Mouse (Mus musculus) embryonic facial prominence, embryonic 12.5 days (tissue): ENCODE results near the gene Pi4ka. TPM values are rescaled to one million over a fixed set of nuclear protein-coding genes. Genes with fewer than 3 reads are reported as not detected.

ENCODE experiments used
- polyA plus RNA-seq: library from polyadenylated mRNA; unstranded; fragments of >200 nt; fragmentation: Nextera tagmentation; extraction: Ambion mirVana; gene quantifications from 2 replicates; pipeline ENCODE4 v1.2.1, GENCODE M21; 2016

Gene Pi4ka
- polyA plus RNA-seq, 1 experiment from 2014 or later: 44.6 TPM

Other genes starting within 250 kb of the Pi4ka start
- gene Ube2l3, start 203.7 kb downstream of the Pi4ka start, polyA plus RNA-seq: 339 and 358 TPM in 2 replicates
- gene Rimbp3, start 197.7 kb downstream of the Pi4ka start, polyA plus RNA-seq: 0.46 and 0.52 TPM in 2 replicates
- 10.6 and 12.7 TPM in 2 replicates for gene Hic2, start 172.7 kb downstream of the Pi4ka start, polyA plus RNA-seq
- gene Tmem191c, start 130.2 kb downstream of the Pi4ka start, polyA plus RNA-seq: 15.0 TPM in 2 replicates
- 0.39 and 0.51 TPM in 2 replicates for gene Serpind1, start 74.9 kb downstream of the Pi4ka start, polyA plus RNA-seq
- 12.9 and 13.0 TPM in 2 replicates for gene Snap29, start 328 bp downstream of the Pi4ka start, polyA plus RNA-seq
- gene Crkl, start 45.7 kb upstream of the Pi4ka start, polyA plus RNA-seq: 91.3 and 91.7 TPM in 2 replicates
- gene Aifm3, start 83.3 kb upstream of the Pi4ka start, polyA plus RNA-seq: 1.0 and 1.5 TPM in 2 replicates
- 104 and 118 TPM in 2 replicates for gene Lztr1, start 102.4 kb upstream of the Pi4ka start, polyA plus RNA-seq
- 66.6 and 73.1 TPM in 2 replicates for gene Thap7, start 124.8 kb upstream of the Pi4ka start, polyA plus RNA-seq
- not detected in 2 replicates for gene Lrrc74b, start 154.9 kb upstream of the Pi4ka start, polyA plus RNA-seq
- gene P2rx6, start 155.6 kb upstream of the Pi4ka start, polyA plus RNA-seq: 0.34 and 0.46 TPM in 2 replicates
- 3.7 and 3.8 TPM in 2 replicates for gene Slc7a4, start 176.9 kb upstream of the Pi4ka start, polyA plus RNA-seq
- gene Smpd4, start 213.0 kb upstream of the Pi4ka start, polyA plus RNA-seq: 44.1 and 49.3 TPM in 2 replicates
- gene Ccdc74a, start 240.2 kb upstream of the Pi4ka start, polyA plus RNA-seq: 7.3 and 8.9 TPM in 2 replicates